Mouse (Mus musculus) CH12.LX (cell line): Measurements from ENCODE around the gene Kpna7. TPM values are rescaled to one million over a fixed set of nuclear protein-coding genes. Genes with fewer than 3 reads are reported as not detected.
A peak's percentile ranks its signal among the peaks of the same experiment; 100 is the strongest.

Source experiments
- DNase-seq: peaks from one replicate; pipeline ENCODE4 v3.0.0-alpha.2; 2013; ENCODE audit errors: extremely low read depth
- H3K27ac ChIP-seq: 2 replicates; pipeline ENCODE4 v1.5.1; 2012; ENCODE audit warnings: low read depth, mild to moderate bottlenecking, control low read depth, moderate library complexity; ENCODE audit not compliant: insufficient read depth
- H3K27me3 ChIP-seq: replicated peaks from 2 replicates; pipeline ENCODE3; 2012; ENCODE audit warnings: inconsistent platforms
- H3K36me3 ChIP-seq, 2 experiments: replicated peaks in 1 of 2; 2 replicates each; pipeline versions ENCODE3 to v1.6.1; 2012; ENCODE audit warnings: inconsistent platforms in 1 of 2, low read length in 1 of 2, mild to moderate bottlenecking in 1 of 2, mixed read lengths in 1 of 2, moderate library complexity in 1 of 2; ENCODE audit not compliant: control insufficient read depth in 1 of 2, insufficient read depth in 1 of 2
- H3K4me1 ChIP-seq, 2 experiments: 2 replicates each; pipeline ENCODE4 v1.6.1; 2012; ENCODE audit warnings: inconsistent platforms in 1 of 2, moderate library complexity in 1 of 2; ENCODE audit not compliant: insufficient read depth in 2 of 2, control insufficient read depth in 1 of 2
- H3K4me2 ChIP-seq: 2 replicates; pipeline ENCODE4 v1.6.1; 2012; ENCODE audit warnings: low read depth, mild to moderate bottlenecking, control low read depth; ENCODE audit not compliant: poor library complexity, insufficient read depth, severe bottlenecking
- H3K4me3 ChIP-seq, 3 experiments: fragments of 150-350 bp in 1 of 3; sonication (generic) in 1 of 3; replicated peaks in 1 of 3; 2 replicates each; pipeline versions ENCODE3 to v1.5.1; 2011 to 2012; ENCODE audit warnings: low read depth in 2 of 3, low read length in 2 of 3, mild to moderate bottlenecking in 2 of 3, moderate library complexity in 2 of 3, control low read depth in 1 of 3, improper control_type of control experiment in 1 of 3, inconsistent platforms in 1 of 3, mixed read lengths in 1 of 3; ENCODE audit not compliant: poor library complexity in 1 of 3
- H3K79me2 ChIP-seq: replicated peaks from 2 replicates; pipeline ENCODE4 v1.6.1; 2012; ENCODE audit warnings: mild to moderate bottlenecking, moderate library complexity; ENCODE audit not compliant: control insufficient read depth, poor library complexity, insufficient read depth, severe bottlenecking; ENCODE audit errors: extremely low read depth
- H3K9ac ChIP-seq: 2 replicates; pipeline ENCODE4 v1.6.1; 2012; ENCODE audit warnings: low read depth, mild to moderate bottlenecking, control low read depth, moderate library complexity; ENCODE audit not compliant: insufficient read depth
- H3K9me3 ChIP-seq: replicated peaks from 2 replicates; pipeline ENCODE3; 2012; ENCODE audit warnings: low read length, inconsistent platforms, mixed read lengths
- BHLHE40 ChIP-seq: IDR thresholded peaks from 2 replicates; pipeline ENCODE4 v1.6.1; 2011; ENCODE audit warnings: mild to moderate bottlenecking, low read depth, low read length, improper control_type of control experiment
- CHD2 ChIP-seq: IDR thresholded peaks from 2 replicates; pipeline ENCODE4 v1.6.1; 2011; ENCODE audit warnings: low read length, improper control_type of control experiment
- E2F4 ChIP-seq: IDR thresholded peaks from 2 replicates; pipeline ENCODE4 v1.6.1; 2011; ENCODE audit warnings: low read depth, low read length, improper control_type of control experiment; ENCODE audit not compliant: insufficient replicate concordance
- ELF1 ChIP-seq: IDR thresholded peaks from 2 replicates; pipeline ENCODE4 v1.6.1; 2014; ENCODE audit warnings: low read depth, mild to moderate bottlenecking, inconsistent platforms, low read length, improper control_type of control experiment
- EP300 ChIP-seq: IDR thresholded peaks from 2 replicates; pipeline ENCODE4 v1.6.1; 2011; ENCODE audit warnings: low read length, improper control_type of control experiment
- HCFC1 ChIP-seq: IDR thresholded peaks from 2 replicates; pipeline ENCODE4 v1.6.1; 2012; ENCODE audit warnings: low read depth, mild to moderate bottlenecking, inconsistent platforms, low read length, improper control_type of control experiment
- JUN ChIP-seq: IDR thresholded peaks from 2 replicates; pipeline ENCODE4 v1.6.1; 2011; ENCODE audit warnings: low read depth, mild to moderate bottlenecking, low read length, improper control_type of control experiment, moderate library complexity; ENCODE audit not compliant: insufficient read depth
- KAT2A ChIP-seq: IDR thresholded peaks from 2 replicates; pipeline ENCODE4 v1.6.1; 2012; ENCODE audit warnings: low read length, improper control_type of control experiment, inconsistent platforms; ENCODE audit not compliant: insufficient replicate concordance
- MAFK ChIP-seq: IDR thresholded peaks from 2 replicates; pipeline ENCODE4 v1.6.1; 2011; ENCODE audit warnings: low read length, improper control_type of control experiment; ENCODE audit not compliant: insufficient replicate concordance
- MAZ ChIP-seq: IDR thresholded peaks from 2 replicates; pipeline ENCODE4 v1.6.1; 2012; ENCODE audit warnings: low read depth, mild to moderate bottlenecking, inconsistent platforms, low read length, improper control_type of control experiment, moderate library complexity
- MEF2A ChIP-seq: IDR thresholded peaks from 2 replicates; pipeline ENCODE4 v1.6.1; 2014; ENCODE audit warnings: low read depth, mild to moderate bottlenecking, inconsistent platforms, low read length, improper control_type of control experiment, borderline replicate concordance
- MXI1 ChIP-seq: IDR thresholded peaks from 2 replicates; pipeline ENCODE4 v1.6.1; 2011; ENCODE audit warnings: mild to moderate bottlenecking, low read depth, low read length, improper control_type of control experiment
- MYC ChIP-seq: IDR thresholded peaks from 2 replicates; pipeline ENCODE4 v1.6.1; 2011; ENCODE audit warnings: low read depth, mild to moderate bottlenecking, improper control_type of control experiment, low read length
- NELFE ChIP-seq: IDR thresholded peaks from 2 replicates; pipeline ENCODE4 v1.6.1; 2011; ENCODE audit warnings: low read depth, low read length, improper control_type of control experiment
- NRF1 ChIP-seq: IDR thresholded peaks from 2 replicates; pipeline ENCODE4 v1.6.1; 2014; ENCODE audit warnings: low read depth, mild to moderate bottlenecking, inconsistent platforms, low read length, improper control_type of control experiment, moderate library complexity
- POLR2A ChIP-seq: IDR thresholded peaks from 2 replicates; pipeline ENCODE4 v1.6.1; 2011; ENCODE audit warnings: low read depth, mild to moderate bottlenecking, improper control_type of control experiment, low read length
- RAD21 ChIP-seq: IDR thresholded peaks from 2 replicates; pipeline ENCODE4 v1.6.1; 2011; ENCODE audit warnings: low read depth, mild to moderate bottlenecking, low read length, improper control_type of control experiment, moderate library complexity
- RCOR1 ChIP-seq: conservative IDR thresholded peaks from 2 replicates; pipeline ENCODE4 v1.6.1; 2012; ENCODE audit warnings: low read depth, mild to moderate bottlenecking, inconsistent platforms, low read length, improper control_type of control experiment
- SMC3 ChIP-seq: IDR thresholded peaks from 2 replicates; pipeline ENCODE4 v1.6.1; 2011; ENCODE audit warnings: low read depth, low read length, improper control_type of control experiment
- TCF12 ChIP-seq: IDR thresholded peaks from 2 replicates; pipeline ENCODE4 v1.6.1; 2014; ENCODE audit warnings: low read depth, mild to moderate bottlenecking, inconsistent platforms, low read length, improper control_type of control experiment
- UBTF ChIP-seq: IDR thresholded peaks from 2 replicates; pipeline ENCODE4 v1.6.1; 2012; ENCODE audit warnings: low read depth, mild to moderate bottlenecking, inconsistent platforms, low read length, improper control_type of control experiment, moderate library complexity
- USF1 ChIP-seq: IDR thresholded peaks from 2 replicates; pipeline ENCODE4 v1.6.1; 2014; ENCODE audit warnings: low read depth, mild to moderate bottlenecking, inconsistent platforms, low read length, improper control_type of control experiment
- USF2 ChIP-seq: conservative IDR thresholded peaks from 2 replicates; pipeline ENCODE4 v1.6.1; 2011; ENCODE audit warnings: low read depth, low read length, improper control_type of control experiment
- ZKSCAN1 ChIP-seq: IDR thresholded peaks from 2 replicates; pipeline ENCODE4 v1.6.1; 2012; ENCODE audit warnings: low read depth, inconsistent platforms, low read length, improper control_type of control experiment, borderline replicate concordance
- ZNF384 ChIP-seq: IDR thresholded peaks from 2 replicates; pipeline ENCODE4 v1.6.1; 2012; ENCODE audit warnings: low read depth, low read length, improper control_type of control experiment, inconsistent platforms
- dilution Hi-C: fragments of 300-500 bp; cut with MboI; formaldehyde crosslinking; loops from 2 replicates; pipeline ENCODE4 v1.14.3; 2020; ENCODE audit warnings: low sequenced_read_pairs; ENCODE audit not compliant: extremely low pct_unique_long_range_greater_than_20kb, extremely low pct_ligation_motif_present
- in situ Hi-C: fragments of 300-500 bp; cut with MboI; formaldehyde crosslinking; loops from 3 replicates; pipeline ENCODE4 v1.14.3; 2019; ENCODE audit warnings: low sequenced_read_pairs, low pct_ligation_motif_present, low pct_unique_long_range_greater_than_20kb, mixed read lengths
- polyA plus RNA-seq: library from polyadenylated mRNA; unstranded; fragments of >175 nt; gene quantifications from 2 replicates; pipeline ENCODE4 v1.2.1, GENCODE M21; 2012; ENCODE audit warnings: low read depth; ENCODE audit not compliant: insufficient read length
- total RNA-seq, 2 experiments: library from RNA; depleted of rRNA; stranded (reverse); fragments of 300-350 nt in 1 of 2; fragments of >200 nt in 1 of 2; gene quantifications; 2 replicates each; pipeline ENCODE4 v1.2.3; 2012 to 2014

Gene Kpna7
- total and polyA plus RNA-seq, 3 experiments: 0.26 TPM; not detected in 2

GRCm38 (mm10) chr5:144964465-144964864 is 119.4 kb downstream of the Kpna7 start:
- DNase-seq: no peak
- no peaks in the 10 kb centered on the region for H3K9me3 ChIP-seq
- 0 out of 2 replicates have a peak overlapping the region, but pooled peaks have one; percentile 50 for H3K4me2 ChIP-seq
- H3K36me3 ChIP-seq: peaks cover 0 to 3% of the 10 kb centered on the region in 2 experiments
- no peak overlapping the region for H3K27ac ChIP-seq
- H3K4me1 ChIP-seq: peaks cover 8 to 23% of the 10 kb centered on the region in 2 experiments; a peak in 3 of 4 replicates
- H3K4me3 ChIP-seq: peak overlapping the region in 2 of 3 experiments; percentile 47 to 71
- in situ Hi-C loops: no loop called here
- dilution Hi-C loops: no loop called here
- TF ChIP-seq CHD2: no peak
- no peak for TF ChIP-seq NELFE
- no peak for TF ChIP-seq E2F4
- TF ChIP-seq RCOR1: no peak
- TF ChIP-seq MAZ: no peak
- no peak for TF ChIP-seq ZKSCAN1
- TF ChIP-seq BHLHE40: no peak
- no peak for TF ChIP-seq ELF1
- no peak for TF ChIP-seq JUN
- no peak for TF ChIP-seq KAT2A
- TF ChIP-seq UBTF: no peak
- H3K27me3 ChIP-seq: peaks cover 33% of the 10 kb centered on the region
- no peaks in the 10 kb centered on the region for H3K79me2 ChIP-seq
- H3K9ac ChIP-seq: no peak overlapping the region

GRCm38 (mm10) chr5:144963817-144964261 is 120.0 kb downstream of the Kpna7 start:
- no peak overlapping the region for H3K4me2 ChIP-seq
- TF ChIP-seq EP300 (no peak), RAD21 (no peak), MAZ (no peak), UBTF (no peak), NRF1 (no peak), POLR2A (no peak), MAFK (no peak), E2F4 (no peak), ZNF384 (no peak), USF1 (no peak), SMC3 (no peak), HCFC1 (no peak), MXI1 (no peak), MYC (no peak), MEF2A (no peak), CHD2 (no peak), TCF12 (no peak), USF2 (no peak), RCOR1 (no peak), ZKSCAN1 (no peak)
- DNase-seq: peak; percentile 22
- H3K4me3 ChIP-seq: no peak overlapping the region
- H3K27me3 ChIP-seq: peaks cover 27% of the 10 kb centered on the region
- H3K36me3 ChIP-seq: peaks cover 0 to 3% of the 10 kb centered on the region in 2 experiments
- H3K4me1 ChIP-seq: peaks cover 8 to 23% of the 10 kb centered on the region in 2 experiments; a peak in 3 of 4 replicates
- dilution Hi-C loops: no loop called here
- H3K9ac ChIP-seq: no peak overlapping the region
- H3K9me3 ChIP-seq: no peaks in the 10 kb centered on the region
- no peaks in the 10 kb centered on the region for H3K79me2 ChIP-seq
- in situ Hi-C loops: no loop called here
- no peak overlapping the region for H3K27ac ChIP-seq
